Mouse (Mus musculus): ENCODE results near the gene Slc27a3.

Slc27a3 gene

GRCm38 (mm10) chr3:90389511-90390490 is at the start of gene Slc27a3:
Gene Slc27a3 (minus strand): TSS chr3:90389938.
- DNase-seq (ENCODE audit: extremely low spot score): peak; percentile 82

- DNase-seq (ENCODE audit: extremely low spot score): no peak
These were observed 47.4 kb upstream of the Slc27a3 start for GRCm38 (mm10) chr3:90437131-90437530.

GRCm38 (mm10) chr3:90434073-90434730 is 44.5 kb upstream of the Slc27a3 start:
- no peak for DNase-seq (ENCODE audit: extremely low spot score)

GRCm38 (mm10) chr3:90433381-90434020 is 43.8 kb upstream of the Slc27a3 start, which contains the start of gene Ints3:
Gene Ints3 (minus strand): TSS chr3:90433622.
- DNase-seq (ENCODE audit: extremely low spot score): peak; percentile 97

GRCm38 (mm10) chr3:90432811-90433219 is 43.1 kb upstream of the Slc27a3 start:
- DNase-seq (ENCODE audit: extremely low spot score): peak; percentile 47

- no peak for DNase-seq (ENCODE audit: extremely low spot score)
These were observed 42.6 kb upstream of the Slc27a3 start for GRCm38 (mm10) chr3:90432348-90432747.

GRCm38 (mm10) chr3:90429576-90429975 is 39.8 kb upstream of the Slc27a3 start:
- DNase-seq (ENCODE audit: extremely low spot score): no peak

- no peak for DNase-seq (ENCODE audit: extremely low spot score)
These were observed 38.4 kb upstream of the Slc27a3 start for GRCm38 (mm10) chr3:90428186-90428585.

- DNase-seq (ENCODE audit: extremely low spot score): no peak
These were observed 37.8 kb upstream of the Slc27a3 start for GRCm38 (mm10) chr3:90427574-90427973.

- DNase-seq (ENCODE audit: extremely low spot score): no peak
These were observed 35.8 kb upstream of the Slc27a3 start for GRCm38 (mm10) chr3:90425499-90425898.

- DNase-seq (ENCODE audit: extremely low spot score): no peak
These were observed 33.8 kb upstream of the Slc27a3 start for GRCm38 (mm10) chr3:90423549-90423948.

GRCm38 (mm10) chr3:90420696-90421095 is 31.0 kb upstream of the Slc27a3 start:
- no peak for DNase-seq (ENCODE audit: extremely low spot score)

GRCm38 (mm10) chr3:90413011-90413396 is 23.3 kb upstream of the Slc27a3 start:
- DNase-seq (ENCODE audit: extremely low spot score): no peak

- DNase-seq (ENCODE audit: extremely low spot score): peak; percentile 54
These were observed 22.7 kb upstream of the Slc27a3 start for GRCm38 (mm10) chr3:90412312-90413010.

GRCm38 (mm10) chr3:90408721-90409120 is 19.0 kb upstream of the Slc27a3 start:
- no peak for DNase-seq (ENCODE audit: extremely low spot score)

- no peak for DNase-seq (ENCODE audit: extremely low spot score)
These were observed 16.7 kb upstream of the Slc27a3 start for GRCm38 (mm10) chr3:90406414-90406813.

- DNase-seq (ENCODE audit: extremely low spot score): no peak
These were observed 14.9 kb upstream of the Slc27a3 start for GRCm38 (mm10) chr3:90404609-90405008.

GRCm38 (mm10) chr3:90404121-90404520 is 14.4 kb upstream of the Slc27a3 start:
- no peak for DNase-seq (ENCODE audit: extremely low spot score)

GRCm38 (mm10) chr3:90400993-90401392 is 11.3 kb upstream of the Slc27a3 start:
- DNase-seq (ENCODE audit: extremely low spot score): no peak

- no peak for DNase-seq (ENCODE audit: extremely low spot score)
These were observed 5.9 kb upstream of the Slc27a3 start for GRCm38 (mm10) chr3:90395629-90396028.

GRCm38 (mm10) chr3:90392661-90393060 is 2.9 kb upstream of the Slc27a3 start:
- DNase-seq (ENCODE audit: extremely low spot score): no peak

GRCm38 (mm10) chr3:90391941-90392340 is 2.2 kb upstream of the Slc27a3 start:
- DNase-seq (ENCODE audit: extremely low spot score): no peak
